Mouse (Mus musculus) myocyte (in vitro differentiated cells): Measurements from ENCODE around the gene Sphkap. TPM values are rescaled to one million over a fixed set of nuclear protein-coding genes. Genes with fewer than 3 reads are reported as not detected.

Experiments used
- H3K27me3 ChIP-seq: one replicate; pipeline ENCODE4 v1.6.1; 2011; ENCODE audit not compliant: control insufficient read depth, insufficient read depth, insufficient read length
- H3K36me3 ChIP-seq: one replicate; pipeline ENCODE4 v1.6.1; 2011; ENCODE audit not compliant: control insufficient read depth, insufficient read depth
- H3K4me2 ChIP-seq: one replicate; pipeline ENCODE4 v1.6.1; 2011; ENCODE audit warnings: low read depth, control low read depth
- H3K4me3 ChIP-seq: one replicate; pipeline ENCODE4 v1.5.1; 2011; ENCODE audit warnings: mild to moderate bottlenecking, control low read depth, moderate library complexity
- H3K79me2 ChIP-seq: one replicate; pipeline ENCODE4 v1.6.1; 2011; ENCODE audit not compliant: control insufficient read depth, insufficient read depth
- H3ac ChIP-seq: one replicate; pipeline ENCODE4 v1.6.1; 2011; ENCODE audit not compliant: control insufficient read depth, insufficient read length
- CEBPB ChIP-seq: IDR thresholded peaks from 2 replicates; pipeline ENCODE4 v1.6.1; 2011; ENCODE audit warnings: mild to moderate bottlenecking, moderate library complexity; ENCODE audit not compliant: poor library complexity, insufficient read depth, severe bottlenecking
- E2F4 ChIP-seq: IDR thresholded peaks from one replicate; pipeline ENCODE4 v1.6.1; 2011; ENCODE audit warnings: mild to moderate bottlenecking, control low read depth, moderate library complexity; ENCODE audit not compliant: insufficient read depth
- MAX ChIP-seq: IDR thresholded peaks from one replicate; pipeline ENCODE4 v1.6.1; 2011; ENCODE audit warnings: low read depth, mild to moderate bottlenecking, control low read depth
- MYOD1 ChIP-seq, 3 experiments: IDR thresholded peaks; one replicate each; pipeline ENCODE4 v1.6.1; 2011; ENCODE audit warnings: control low read depth in 2 of 3, low read depth in 2 of 3, mild to moderate bottlenecking in 2 of 3, moderate library complexity in 1 of 3; ENCODE audit not compliant: insufficient read length in 2 of 3, control insufficient read depth in 1 of 3
- MYOG ChIP-seq, 3 experiments: IDR thresholded peaks; one replicate each; pipeline ENCODE4 v1.6.1; 2011; ENCODE audit warnings: control low read depth in 2 of 3, low read depth in 2 of 3, mild to moderate bottlenecking in 2 of 3; ENCODE audit not compliant: insufficient read length in 2 of 3, control insufficient read depth in 1 of 3, insufficient read depth in 1 of 3
- POLR2A ChIP-seq: IDR thresholded peaks from one replicate; pipeline ENCODE4 v1.6.1; 2011; ENCODE audit warnings: low read depth, mild to moderate bottlenecking, control low read depth, moderate library complexity; ENCODE audit not compliant: insufficient read length
- POLR2AphosphoS2 ChIP-seq: IDR thresholded peaks from one replicate; pipeline ENCODE4 v1.6.1; 2011; ENCODE audit warnings: low read depth, control low read depth; ENCODE audit not compliant: insufficient read length
- REST ChIP-seq: IDR thresholded peaks from one replicate; pipeline ENCODE4 v1.6.1; 2011; ENCODE audit warnings: mild to moderate bottlenecking, control low read depth, moderate library complexity; ENCODE audit not compliant: insufficient read depth, insufficient read length
- SRF ChIP-seq: IDR thresholded peaks from one replicate; pipeline ENCODE4 v1.6.1; 2011; ENCODE audit warnings: low read depth; ENCODE audit not compliant: control insufficient read depth, insufficient read length
- TCF12 ChIP-seq: IDR thresholded peaks from one replicate; pipeline ENCODE4 v1.6.1; 2011; ENCODE audit warnings: mild to moderate bottlenecking, control low read depth; ENCODE audit not compliant: poor library complexity, insufficient read depth, severe bottlenecking
- TCF3 ChIP-seq: IDR thresholded peaks from one replicate; pipeline ENCODE4 v1.6.1; 2011; ENCODE audit warnings: low read depth, control low read depth; ENCODE audit not compliant: insufficient read length
- USF1 ChIP-seq: IDR thresholded peaks from one replicate; pipeline ENCODE4 v1.6.1; 2011; ENCODE audit warnings: low read depth, mild to moderate bottlenecking, control low read depth, moderate library complexity
- polyA plus RNA-seq: library from polyadenylated mRNA; unstranded; fragments of >200 nt; fragmentation: generic; extraction: Trizol; gene quantifications from one replicate; pipeline ENCODE4 v1.2.1, GENCODE M21; 2012; ENCODE audit warnings: missing spikeins

Sphkap gene
- not detected for polyA plus RNA-seq

GRCm38 (mm10) chr1:83408021-83408464 is at the start of gene Sphkap:
Sphkap (minus strand) TSS chr1:83408200.
- Histone ChIP-seq H3K79me2 (no peaks in the 10 kb centered on the region), H3K4me3 (no peak within 1 kb of the TSS)
- TF ChIP-seq TCF3 (no peak), TCF12 (no peak), REST (no peak), MYOD1 (IDR thresholded peaks at IDR 0.05; ENCODE audit: control insufficient read depth in 1 of 3, insufficient read length in 2 of 3, low read depth in 2 of 3) (no peak), SRF (no peak), POLR2AphosphoS2 (no peak), POLR2A (no peak), CEBPB (no peak)

GRCm38 (mm10) chr1:83451291-83451690 is 43.3 kb upstream of the Sphkap start:
- Histone ChIP-seq H3K4me2 (no peak overlapping the region), H3K36me3 (no peaks in the 10 kb centered on the region), H3K4me3 (no peak overlapping the region), H3K27me3 (no peaks in the 10 kb centered on the region), H3K79me2 (no peaks in the 10 kb centered on the region), H3ac (no peak overlapping the region)
- TF ChIP-seq USF1 (no peak), TCF12 (no peak), REST (no peak), MYOD1 (IDR thresholded peaks at IDR 0.05; ENCODE audit: control insufficient read depth in 1 of 3, insufficient read length in 2 of 3, low read depth in 2 of 3) (no peak), POLR2A (no peak), CEBPB (no peak), MAX (no peak), MYOG (IDR thresholded peaks at IDR 0.05; ENCODE audit: control insufficient read depth in 1 of 3, insufficient read depth in 1 of 3, insufficient read length in 2 of 3, low read depth in 2 of 3) (no peak), E2F4 (no peak), POLR2AphosphoS2 (no peak), SRF (no peak), TCF3 (no peak)

More at GRCm38 (mm10) chr1:83408021-83408464, at the start of gene Sphkap:
- no peak within 1 kb of the TSS for H3ac ChIP-seq
- H3K27me3 ChIP-seq: no peaks in the 10 kb centered on the region
- no peak within 1 kb of the TSS for H3K4me2 ChIP-seq
- no peaks in the 10 kb centered on the region for H3K36me3 ChIP-seq

GRCm38 (mm10) chr1:83440422-83440821 is 32.4 kb upstream of the Sphkap start:
- no peak for TF ChIP-seq SRF
- TF ChIP-seq MAX: no peak
- no peak for TF ChIP-seq USF1
- no peak for TF ChIP-seq POLR2A
- Histone ChIP-seq H3K36me3 (no peaks in the 10 kb centered on the region), H3K79me2 (no peaks in the 10 kb centered on the region), H3K27me3 (no peaks in the 10 kb centered on the region), H3ac (no peak overlapping the region), H3K4me3 (no peak overlapping the region), H3K4me2 (no peak overlapping the region)

GRCm38 (mm10) chr1:83433932-83434331 is 25.9 kb upstream of the Sphkap start:
- Histone ChIP-seq H3K27me3 (no peaks in the 10 kb centered on the region), H3K79me2 (no peaks in the 10 kb centered on the region), H3K4me2 (no peak overlapping the region), H3K4me3 (no peak overlapping the region), H3K36me3 (no peaks in the 10 kb centered on the region), H3ac (no peak overlapping the region)
- TF ChIP-seq SRF (no peak), TCF12 (no peak), REST (no peak), MYOG (IDR thresholded peaks at IDR 0.05; ENCODE audit: control insufficient read depth in 1 of 3, insufficient read depth in 1 of 3, insufficient read length in 2 of 3, low read depth in 2 of 3) (no peak), USF1 (no peak), CEBPB (no peak), E2F4 (no peak), MYOD1 (IDR thresholded peaks at IDR 0.05; ENCODE audit: control insufficient read depth in 1 of 3, insufficient read length in 2 of 3, low read depth in 2 of 3) (no peak), POLR2A (no peak), MAX (no peak), POLR2AphosphoS2 (no peak), TCF3 (no peak)

GRCm38 (mm10) chr1:83429866-83430265 is 21.9 kb upstream of the Sphkap start:
- Histone ChIP-seq H3K79me2 (no peaks in the 10 kb centered on the region), H3K27me3 (no peaks in the 10 kb centered on the region), H3K4me3 (no peak overlapping the region), H3K36me3 (no peaks in the 10 kb centered on the region), H3ac (no peak overlapping the region), H3K4me2 (no peak overlapping the region)
- TF ChIP-seq REST (no peak), POLR2AphosphoS2 (no peak), SRF (no peak), USF1 (no peak), MAX (no peak), TCF3 (no peak), MYOD1 (IDR thresholded peaks at IDR 0.05; ENCODE audit: control insufficient read depth in 1 of 3, insufficient read length in 2 of 3, low read depth in 2 of 3) (no peak), CEBPB (no peak), POLR2A (no peak), MYOG (IDR thresholded peaks at IDR 0.05; ENCODE audit: control insufficient read depth in 1 of 3, insufficient read depth in 1 of 3, insufficient read length in 2 of 3, low read depth in 2 of 3) (no peak), TCF12 (no peak), E2F4 (no peak)
